Mouse (Mus musculus) left cerebral cortex, postnatal 25 days (tissue): Measurements from ENCODE around the gene Syt14. TPM values are rescaled to one million over a fixed set of nuclear protein-coding genes. Genes with fewer than 3 reads are reported as not detected.

Experiments used
- DNase-seq, 2 experiments: peaks; one replicate each; pipeline ENCODE4 v3.0.0; 2022; ENCODE audit warnings: low spot score in 2 of 2, mixed read lengths in 1 of 2
- intact Hi-C: fragments of 180-260 bp; cut with DNase I; formaldehyde crosslinking; loops from one replicate; pipeline ENCODE4 v1.15.1; 2025
- total RNA-seq, 2 experiments: library from RNA; stranded (reverse); gene quantifications; 2 replicates each; pipeline ENCODE4 v1.2.3; 2021

The Syt14 gene
- total RNA-seq, 2 experiments from 2014 or later: 25.4 to 26.5 TPM

DNA sequence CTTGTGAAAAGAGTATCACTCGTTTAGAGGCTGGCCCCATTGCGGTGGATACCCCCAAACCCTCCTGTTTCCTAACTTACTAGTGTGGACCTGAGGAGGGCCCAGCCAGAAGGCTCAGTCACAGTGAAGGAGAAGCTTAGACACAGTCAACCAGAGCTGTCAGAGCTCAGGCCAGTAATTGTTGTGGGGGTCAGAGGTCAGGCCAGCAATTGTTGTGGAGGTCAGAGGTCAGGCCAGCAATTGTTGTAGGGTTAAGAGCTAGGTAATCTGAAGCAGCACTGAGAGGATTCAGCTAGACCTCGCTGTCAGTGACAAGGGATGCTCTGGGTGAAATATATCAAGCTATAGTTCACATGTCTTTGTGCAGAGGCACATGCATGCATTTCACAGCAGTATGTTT lies 188.3 kb downstream of the Syt14 start:
- intact Hi-C loops: no loop called here
- DNase-seq: no peak

Other genes starting within 250 kb of the Syt14 start
- gene Sertad4, start 180.0 kb downstream of the Syt14 start, total RNA-seq: 10 to 100 TPM; 14.4 to 17.9 TPM
- 10 to 100 TPM; 21.9 to 23.2 TPM for gene Diexf, start 94.5 kb upstream of the Syt14 start, total RNA-seq
- 1 to 10 TPM in 1 of 2 experiments, under 1 TPM in 1; 0.98 to 2.3 TPM for gene Irf6, start 117.3 kb upstream of the Syt14 start, total RNA-seq
- gene A130010J15Rik, start 132.3 kb upstream of the Syt14 start, total RNA-seq: 1 to 10 TPM; 2.4 to 3.4 TPM
- 1 to 10 TPM; 1.0 to 3.1 TPM for gene Traf3ip3, start 165.9 kb upstream of the Syt14 start, total RNA-seq
- 1 to 10 TPM in 1 of 2 experiments, under 1 TPM in 1; 0.89 to 1.9 TPM for gene Lamb3, start 171.9 kb upstream of the Syt14 start, total RNA-seq
- 10 to 100 TPM; 24.1 to 24.9 TPM for gene Hsd11b1, start 228.3 kb upstream of the Syt14 start, total RNA-seq
- gene G0s2, start 237.4 kb upstream of the Syt14 start, total RNA-seq: 1 to 10 TPM; 8.0 to 8.3 TPM